Mouse (Mus musculus) embryo, embryonic 10.5 days (tissue): ENCODE measurements at regions not wholly inside any gene's neighbourhood (a gene's known extent, or its start where the extent isn't known, plus 50 kb on each side); places are given as distances from the start of the nearest gene placed in this dataset.

ENCODE experiments used
- DNase-seq: peaks from one replicate; pipeline ENCODE4 v3.0.0-alpha.2; 2015; ENCODE audit warnings: low spot score

DNA sequence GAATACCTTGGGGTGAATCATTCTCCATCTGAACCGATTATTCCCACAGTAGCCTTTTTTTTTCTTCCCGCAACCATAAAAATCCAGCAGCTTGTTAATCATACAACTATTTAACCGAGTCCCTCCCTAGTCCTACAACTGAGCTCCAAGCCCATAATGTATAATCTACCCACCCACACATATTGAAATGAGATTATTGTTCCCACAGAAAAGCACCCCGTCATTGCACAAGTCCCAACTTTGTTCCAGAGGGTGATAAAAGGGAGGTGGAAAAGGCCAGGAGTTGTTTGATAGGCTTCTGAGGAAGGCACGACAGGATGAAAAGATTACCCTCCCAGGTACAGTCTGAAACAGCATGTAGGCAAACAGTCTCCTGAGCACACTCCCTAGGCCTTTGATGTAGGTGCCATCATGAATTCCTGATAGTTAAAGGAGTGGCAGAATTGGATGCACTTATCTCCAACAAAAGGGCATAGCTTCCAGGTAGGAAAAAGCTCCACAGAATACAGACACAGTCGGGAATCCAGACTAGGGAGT is 583.6 kb upstream of the A1bg start:
- no peak for DNase-seq

DNA sequence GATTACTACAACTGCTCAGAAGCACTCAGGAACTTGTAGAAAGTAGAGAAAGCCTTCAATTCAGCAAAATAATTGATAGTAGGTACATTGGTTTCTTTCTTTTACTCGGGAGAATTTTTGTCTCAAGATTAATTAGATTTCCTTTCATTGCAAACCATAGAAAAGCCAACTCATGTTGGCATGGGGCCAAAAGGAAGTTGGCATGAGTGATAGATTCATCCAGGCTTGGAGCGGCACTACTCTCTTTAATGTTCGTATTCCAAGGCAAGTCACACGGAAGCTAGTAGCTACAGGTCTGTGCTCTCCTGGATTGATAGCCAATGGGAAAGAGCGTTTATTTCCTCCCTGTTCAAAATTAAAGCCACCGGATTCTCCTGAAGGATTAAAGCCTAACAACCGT is 580.6 kb upstream of the A1bg start:
- no peak for DNase-seq

DNA sequence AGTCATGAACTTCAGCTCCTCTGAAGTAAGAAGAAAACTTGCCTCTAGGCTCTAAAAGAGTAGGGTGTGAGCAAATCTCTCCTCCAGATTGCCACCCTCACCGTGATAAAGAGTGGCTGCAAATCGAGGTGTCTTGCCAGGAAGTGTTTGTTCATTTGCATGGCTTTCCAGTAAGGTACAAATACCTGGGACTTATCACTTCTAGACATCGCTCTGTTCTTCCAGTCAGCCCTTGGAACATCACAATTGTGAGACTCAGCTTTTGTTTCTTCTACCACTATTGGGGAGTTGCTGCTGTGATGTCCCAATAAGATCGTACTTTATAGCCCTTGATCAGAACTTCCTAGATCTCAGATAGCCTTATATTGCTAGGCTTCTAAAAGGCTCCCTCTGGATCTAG is 566.9 kb upstream of the A1bg start:
- DNase-seq: no peak

DNA sequence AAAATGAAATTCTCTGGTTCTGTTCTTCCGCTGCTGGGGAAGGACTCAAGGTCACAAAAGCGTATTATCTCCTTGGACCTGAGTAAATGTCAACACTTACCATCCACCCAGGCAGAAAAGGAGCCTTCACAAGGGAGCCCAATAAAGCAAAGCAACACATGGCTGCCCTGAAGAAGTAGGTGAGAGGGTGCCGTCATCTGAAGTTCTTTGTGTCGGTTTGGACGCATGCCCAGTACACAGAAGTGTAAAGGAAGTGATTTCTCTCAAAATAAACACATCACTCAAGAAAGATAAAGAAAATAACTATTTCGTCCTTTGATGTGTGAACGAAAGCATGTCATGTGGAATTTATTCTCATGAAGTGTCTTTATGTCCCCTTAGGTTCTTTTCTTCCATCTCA is 559.0 kb upstream of the A1bg start:
- no peak for DNase-seq

DNA sequence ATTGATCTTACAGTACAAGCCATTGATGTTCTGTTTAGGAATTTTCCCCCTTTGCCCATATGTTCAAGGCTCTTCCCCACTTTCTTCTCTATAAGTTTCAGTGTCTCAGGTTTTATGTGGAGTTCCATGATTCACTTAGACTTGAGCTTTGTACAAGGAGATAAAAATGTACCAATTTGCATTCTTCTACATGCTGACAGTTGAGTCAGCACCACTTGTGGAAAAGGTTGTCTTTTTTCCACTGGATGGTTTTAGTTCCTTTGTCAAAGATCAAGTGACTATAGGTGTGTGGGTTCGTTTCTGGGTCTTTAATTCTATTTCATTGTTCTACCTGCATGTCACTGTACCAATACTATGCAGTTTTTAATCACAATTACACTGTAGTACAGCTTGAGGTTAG is 551.1 kb upstream of the A1bg start:
- no peak for DNase-seq

DNA sequence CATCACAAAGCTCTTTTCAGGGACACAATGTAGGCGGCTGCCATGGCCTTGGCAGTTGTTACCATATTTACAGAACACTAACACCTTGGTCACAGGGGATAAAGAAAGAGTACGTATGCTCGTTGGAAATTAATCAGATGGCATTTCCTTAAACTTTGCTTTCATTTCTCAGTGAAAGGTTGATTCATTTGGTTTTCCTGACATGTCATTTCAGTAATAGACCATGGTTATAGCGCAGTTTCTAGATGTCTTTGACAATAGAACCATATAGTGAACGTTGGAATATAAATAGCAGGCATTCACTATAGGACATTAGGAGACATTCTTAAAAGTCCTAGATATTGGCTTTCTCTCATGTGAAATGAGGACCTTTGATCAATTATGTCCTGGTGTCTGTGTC is 532.2 kb upstream of the A1bg start:
- DNase-seq: no peak

DNA sequence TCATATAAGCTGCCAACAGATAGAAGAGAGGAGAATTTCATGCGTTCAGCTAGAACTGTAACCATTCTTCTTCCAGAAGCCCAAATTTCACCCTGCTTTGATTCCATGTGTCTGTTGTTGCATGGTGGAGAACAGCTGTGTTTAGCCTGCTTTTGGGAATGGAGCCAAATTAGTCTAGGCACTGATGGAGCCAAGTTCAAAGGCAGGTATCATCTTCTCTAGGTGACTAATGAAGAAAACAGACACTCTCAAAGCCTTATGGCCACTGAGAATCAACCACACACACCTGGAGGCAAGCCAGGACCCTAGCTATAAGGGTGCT is 531.5 kb upstream of the A1bg start:
- DNase-seq: no peak

DNA sequence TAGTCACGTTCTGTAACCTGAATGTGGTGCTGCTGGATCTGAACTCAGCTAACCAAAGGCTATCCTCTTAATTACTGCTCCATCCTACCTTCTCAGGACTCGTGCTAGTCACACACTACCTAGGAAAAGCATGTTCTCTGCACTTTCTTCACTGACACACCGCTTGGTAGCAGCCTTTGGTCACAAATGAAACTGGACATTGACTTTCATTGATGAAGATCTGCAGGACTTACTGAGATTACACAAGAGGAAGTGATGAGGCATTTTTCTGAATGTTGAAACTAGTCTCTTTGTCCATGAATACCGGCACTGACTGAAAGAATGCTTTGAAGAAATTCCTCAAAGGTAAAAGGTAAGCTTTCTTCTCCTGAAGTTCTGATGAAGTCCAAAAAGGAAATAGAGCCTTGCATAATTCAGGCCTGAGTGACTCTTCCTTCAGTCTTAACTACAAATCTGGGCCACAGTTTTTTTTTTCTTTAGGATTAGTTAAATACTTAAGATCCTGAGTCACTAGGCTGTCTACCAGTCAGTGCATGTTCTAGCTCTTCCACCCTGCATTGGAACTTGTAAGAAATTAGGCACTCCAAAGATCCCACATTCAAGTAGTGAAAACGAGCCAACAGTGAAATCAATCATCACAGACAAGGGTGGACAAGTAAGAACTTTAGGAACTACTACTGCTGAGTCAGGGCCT is 531.0 kb upstream of the A1bg start:
- no peak for DNase-seq

DNA sequence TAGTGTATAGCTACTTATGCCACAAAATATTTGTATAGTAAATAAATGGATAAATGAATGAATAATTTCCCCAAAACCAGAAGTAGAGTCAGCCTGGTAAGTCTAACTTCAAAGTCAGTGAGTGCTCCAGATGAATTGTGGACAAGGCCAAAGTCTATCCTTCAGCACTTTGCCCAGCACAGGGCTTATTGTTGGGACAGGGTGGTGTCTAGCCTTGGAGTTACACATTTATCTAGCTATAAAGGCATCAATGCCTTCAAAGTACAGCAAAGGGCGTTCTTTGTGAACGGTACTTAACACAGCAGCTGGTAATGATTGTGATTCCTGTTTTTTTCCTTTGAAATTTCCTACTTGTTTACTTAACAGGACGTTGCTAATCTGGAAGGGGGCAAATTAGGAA is 527.4 kb upstream of the A1bg start:
- peak; percentile 22 for DNase-seq

DNA sequence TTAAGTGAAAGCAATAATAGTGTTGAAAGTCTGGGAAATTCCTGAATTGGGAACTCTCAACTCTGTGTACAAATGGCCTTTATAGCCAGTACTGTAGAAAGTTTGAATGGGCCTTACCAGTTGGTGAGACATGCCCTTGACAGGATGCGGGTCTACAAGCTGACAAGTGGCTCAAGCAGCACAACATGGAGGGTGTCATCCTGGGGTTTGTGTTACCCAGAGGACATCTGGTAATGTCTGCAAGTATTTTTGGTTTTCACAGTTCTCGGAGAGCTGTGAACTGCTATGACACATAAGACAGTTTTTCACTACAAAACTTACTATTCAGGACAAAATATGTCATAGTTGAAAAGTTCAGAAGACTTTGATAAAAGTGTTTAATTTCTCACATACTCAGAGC is 525.7 kb upstream of the A1bg start:
- no peak for DNase-seq

DNA sequence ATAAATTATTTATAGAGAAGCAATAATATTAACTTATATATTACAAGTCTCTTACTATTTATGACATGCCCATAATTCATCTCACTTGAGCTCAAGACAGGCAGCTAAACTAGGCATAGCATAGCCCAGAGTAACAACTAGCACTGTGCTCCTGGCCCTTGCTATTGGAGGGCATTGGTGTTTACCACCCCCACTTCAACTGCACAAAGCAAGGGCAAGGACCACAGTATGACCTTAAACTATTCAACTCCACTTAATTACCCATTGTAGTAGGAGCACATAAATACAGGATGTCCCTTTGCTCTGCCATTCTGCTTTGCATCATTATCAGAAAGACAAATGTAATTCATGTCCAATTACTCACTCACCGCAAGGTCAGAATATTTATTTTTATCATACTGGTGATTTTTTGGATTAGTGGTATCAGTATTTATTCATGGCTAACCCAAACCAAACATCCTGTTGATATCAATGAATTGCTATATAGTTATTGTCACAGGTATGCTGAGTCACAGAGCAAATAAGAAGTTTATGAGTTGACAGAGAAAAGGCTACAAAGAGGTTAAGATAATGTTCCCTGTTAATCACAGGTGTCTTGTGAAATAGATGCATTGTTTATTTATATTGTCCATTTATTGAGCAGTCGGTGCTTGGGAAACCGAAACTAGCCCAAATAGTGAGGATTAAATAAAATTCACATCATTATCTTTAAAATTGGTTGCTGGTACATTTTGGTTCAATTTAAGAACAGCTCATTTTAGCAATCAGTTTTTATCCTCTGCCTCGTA is 523.4 kb upstream of the A1bg start:
- no peak for DNase-seq

DNA sequence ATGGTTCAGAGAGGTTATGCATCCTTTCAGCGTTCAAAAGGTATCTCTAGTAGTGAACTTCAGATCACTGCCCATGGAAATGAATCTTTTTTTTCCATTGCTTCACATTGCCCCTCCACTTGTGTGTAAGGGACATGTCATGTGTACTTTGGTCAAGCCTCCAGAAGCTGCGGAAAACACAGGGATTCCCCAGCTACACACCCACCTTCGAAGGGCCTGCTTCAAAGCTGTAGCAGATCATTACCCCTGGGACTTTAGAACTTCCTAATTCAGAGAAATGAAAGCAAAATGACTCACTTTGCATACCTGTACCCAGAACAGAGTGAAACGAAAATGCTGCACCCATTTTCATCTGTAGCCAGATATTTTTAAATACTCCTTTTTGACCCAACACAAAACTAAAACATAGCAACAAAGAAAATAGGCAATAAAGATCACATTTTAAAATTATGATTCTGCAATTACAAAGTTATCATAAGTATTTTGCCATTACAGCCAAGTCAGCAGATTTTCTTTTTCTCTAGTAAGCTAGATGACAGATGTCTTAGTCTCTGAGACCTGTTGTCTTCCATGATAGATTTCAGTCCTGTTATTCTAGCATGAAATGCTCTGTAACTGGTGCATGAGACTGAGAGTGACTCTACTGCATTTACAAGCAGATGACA is 519.1 kb upstream of the A1bg start:
- no peak for DNase-seq

DNA sequence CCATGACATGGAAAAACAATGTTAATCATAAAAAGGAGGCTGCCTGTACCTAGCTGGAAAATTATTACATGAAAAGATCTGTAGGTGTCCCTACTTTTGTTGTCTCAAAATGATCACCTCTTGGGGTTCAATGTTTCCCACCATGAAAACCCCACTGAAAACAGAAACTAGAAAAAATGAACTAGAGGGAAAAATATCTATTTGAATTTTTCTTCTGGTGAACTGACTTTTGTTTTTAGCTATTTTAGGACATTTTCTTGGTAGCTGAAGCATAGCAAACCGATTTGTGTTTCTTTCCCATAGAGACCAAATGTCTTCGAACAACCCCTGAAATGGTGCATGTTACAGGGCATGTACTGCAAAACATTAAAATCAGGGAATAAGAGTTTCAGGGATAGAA is 518.2 kb upstream of the A1bg start:
- no peak for DNase-seq

DNA sequence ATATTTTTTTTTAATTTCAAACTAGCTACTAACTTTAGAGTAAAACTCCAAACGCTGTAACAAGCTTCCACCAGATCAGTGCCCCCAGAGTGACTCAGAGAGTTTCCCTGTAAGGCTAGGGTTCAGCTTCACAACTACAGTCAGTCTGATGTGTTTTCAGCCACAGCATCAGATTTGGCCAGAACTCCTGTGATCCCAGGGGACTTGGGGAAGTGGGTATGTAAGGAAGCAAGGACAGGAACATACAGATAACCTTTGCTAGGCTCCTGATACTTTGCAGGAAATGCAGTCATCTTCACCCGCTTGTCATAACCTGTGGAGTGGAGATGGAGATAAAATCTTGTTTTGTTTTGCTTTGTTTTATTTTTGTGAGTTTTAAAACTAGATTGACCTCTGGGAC is 517.5 kb upstream of the A1bg start:
- DNase-seq: no peak

DNA sequence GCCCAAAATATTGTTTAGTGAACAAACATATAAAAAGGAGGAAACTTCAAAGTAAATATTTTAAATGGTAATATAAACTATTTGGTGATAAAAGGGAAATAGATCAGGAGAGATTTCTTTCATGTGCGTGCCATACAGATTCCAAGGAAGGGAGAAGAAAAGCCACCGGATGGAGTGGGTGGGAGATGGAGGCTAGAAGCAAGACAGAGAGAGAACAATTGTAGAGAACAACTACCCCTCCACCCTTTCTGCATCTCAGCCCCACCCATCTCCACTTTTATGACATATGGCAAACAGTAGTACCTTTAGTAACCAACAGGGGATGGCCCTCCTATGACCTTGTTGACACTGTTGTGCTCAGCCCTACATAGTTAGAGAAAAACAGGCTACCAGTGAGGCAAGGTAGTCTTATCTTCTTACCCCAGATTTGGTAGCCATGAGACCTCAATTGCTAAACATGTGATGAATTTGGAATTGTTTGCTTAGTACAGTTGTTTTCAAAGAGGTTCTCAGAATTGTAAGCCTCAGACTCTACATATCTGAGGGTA is 516.9 kb upstream of the A1bg start:
- no peak for DNase-seq

DNA sequence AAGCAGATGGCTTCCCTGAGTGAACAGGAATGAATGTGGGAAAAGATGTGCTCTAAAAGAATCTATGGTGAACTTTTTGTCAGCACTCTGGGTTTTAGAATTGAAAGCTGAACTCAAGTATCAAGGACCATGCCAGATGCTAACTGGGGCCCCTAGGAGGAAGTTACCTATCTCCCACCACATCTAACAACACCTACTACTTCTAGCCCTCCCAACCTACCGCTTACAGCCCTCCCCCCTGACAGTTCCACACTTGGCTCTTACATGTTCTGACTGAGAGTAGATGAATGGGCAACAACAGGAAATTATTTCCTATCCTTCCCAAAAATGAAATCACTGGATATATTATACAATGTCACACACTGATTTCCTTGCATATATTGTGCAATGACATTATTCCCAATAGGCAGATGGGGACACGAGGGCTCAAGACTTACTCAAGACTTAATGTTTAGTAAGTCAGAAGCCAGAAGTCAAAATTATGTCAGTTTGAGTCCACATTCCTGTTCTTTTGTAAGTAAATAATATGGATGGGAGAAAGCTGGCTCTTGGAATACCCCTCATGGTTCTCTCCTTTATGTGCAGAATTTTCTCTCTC is 506.1 kb upstream of the A1bg start:
- DNase-seq: no peak

DNA sequence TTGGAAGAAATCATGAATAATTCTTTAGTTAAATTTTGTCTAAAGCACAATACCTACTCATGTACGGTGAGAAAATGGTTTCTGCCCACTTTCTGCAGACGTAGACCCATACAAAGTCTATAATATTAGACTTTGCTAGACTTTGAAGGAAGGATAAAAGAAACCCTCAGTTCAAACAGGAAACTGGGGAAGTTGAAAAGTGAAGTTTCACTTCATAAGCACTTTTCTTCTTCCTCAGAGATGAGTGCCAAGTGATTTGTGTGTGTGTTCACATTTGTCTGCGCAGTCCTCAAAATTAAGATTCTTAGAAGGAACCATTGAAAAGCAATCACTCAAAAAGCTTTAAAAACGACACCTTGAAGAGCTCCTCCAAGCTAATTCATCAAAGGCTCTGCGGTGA is 500.2 kb upstream of the A1bg start:
- DNase-seq: no peak

DNA sequence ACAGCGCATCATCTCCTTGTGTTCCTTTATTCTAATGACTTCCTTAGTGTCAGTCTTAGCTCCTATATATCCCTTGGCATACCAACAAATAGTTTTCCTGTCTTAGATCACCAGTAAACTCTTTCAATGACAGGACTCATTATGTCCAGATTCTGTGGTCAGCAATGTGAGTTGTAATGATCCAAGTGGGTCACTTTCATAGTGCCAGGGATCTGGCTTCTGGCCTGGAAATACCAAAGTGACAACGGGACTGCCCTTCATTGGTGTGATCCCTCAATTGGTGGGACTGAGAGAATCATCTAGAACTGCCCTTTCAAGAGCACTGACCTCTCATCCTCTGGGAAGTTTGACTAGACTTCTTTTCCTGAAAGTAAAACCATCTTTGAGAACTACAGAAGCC is 494.7 kb upstream of the A1bg start:
- DNase-seq: no peak

DNA sequence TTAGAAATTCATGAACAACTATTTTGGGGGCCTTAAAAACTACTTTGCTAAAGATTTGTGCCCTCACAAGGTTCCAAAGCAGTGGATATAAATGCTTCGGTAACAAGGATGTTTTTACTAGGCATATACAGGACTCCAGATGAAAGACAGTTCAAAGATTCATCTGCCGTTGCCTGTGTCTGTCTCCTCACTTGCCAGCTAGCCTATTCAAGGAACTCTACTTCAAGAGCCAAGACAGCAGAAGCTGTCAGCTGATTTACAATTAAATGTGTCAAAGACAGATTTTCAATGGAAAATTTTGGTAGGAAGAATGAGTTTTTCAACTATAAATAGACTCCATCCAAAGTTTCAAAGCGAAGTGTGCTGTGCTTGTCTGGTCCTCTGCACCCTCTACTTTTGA is 494.0 kb upstream of the A1bg start:
- DNase-seq: no peak

DNA sequence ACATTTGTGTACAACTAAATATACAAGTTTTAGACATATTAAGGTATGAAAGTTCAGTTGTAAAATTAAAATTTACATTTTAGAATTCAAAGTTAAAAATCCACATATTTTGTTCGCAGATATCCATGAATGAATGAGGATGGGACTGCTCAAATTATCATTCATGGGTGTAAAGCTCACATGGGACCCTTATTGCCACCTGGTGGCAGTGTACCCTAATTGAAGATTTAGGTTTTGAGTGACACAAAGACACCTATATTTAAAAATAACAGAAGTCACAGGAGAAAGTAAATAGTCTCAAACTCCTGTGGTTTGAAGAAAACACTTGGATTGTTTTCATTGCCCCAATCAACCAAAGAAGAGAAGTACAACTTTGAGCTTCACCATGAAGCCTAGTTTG is 492.8 kb upstream of the A1bg start:
- DNase-seq: peak; percentile 9

DNA sequence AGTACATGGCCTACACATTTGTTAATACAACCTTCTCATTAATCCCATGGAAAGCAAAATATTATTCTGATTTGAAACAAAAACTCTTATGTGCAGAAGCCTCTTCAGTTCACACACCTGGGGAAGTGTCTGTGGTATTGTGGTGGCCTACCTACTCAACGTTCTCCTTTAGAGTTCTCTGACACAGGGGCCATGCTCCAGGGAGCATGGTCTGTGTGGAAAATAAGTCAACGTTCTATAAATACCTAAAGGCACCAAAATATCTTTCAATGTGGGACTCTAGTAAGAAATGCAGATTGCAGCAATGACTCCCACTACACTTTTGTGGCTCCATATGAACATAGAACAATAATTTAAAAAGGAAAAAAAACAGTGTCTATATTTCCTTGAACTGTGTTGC is 489.0 kb upstream of the A1bg start:
- DNase-seq: no peak

DNA sequence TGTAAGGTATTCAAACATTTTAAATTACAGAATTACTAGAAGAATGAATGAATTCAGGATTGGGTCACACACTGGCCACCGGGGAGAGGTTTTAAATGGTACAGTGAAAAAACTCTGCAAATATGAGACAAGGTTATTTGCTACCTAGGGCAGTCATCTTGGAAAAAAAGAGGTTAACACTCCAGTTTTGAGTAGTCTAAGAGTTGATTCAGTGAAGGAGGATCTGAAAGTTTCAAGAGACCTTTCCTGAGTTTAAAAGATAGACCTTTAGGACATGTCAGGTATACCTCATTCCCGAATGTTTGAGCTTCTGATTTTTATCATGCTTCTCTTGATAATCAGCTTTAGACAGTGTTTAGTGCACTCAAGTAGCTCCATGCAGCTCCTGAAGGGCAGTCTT is 488.0 kb upstream of the A1bg start:
- DNase-seq: no peak

DNA sequence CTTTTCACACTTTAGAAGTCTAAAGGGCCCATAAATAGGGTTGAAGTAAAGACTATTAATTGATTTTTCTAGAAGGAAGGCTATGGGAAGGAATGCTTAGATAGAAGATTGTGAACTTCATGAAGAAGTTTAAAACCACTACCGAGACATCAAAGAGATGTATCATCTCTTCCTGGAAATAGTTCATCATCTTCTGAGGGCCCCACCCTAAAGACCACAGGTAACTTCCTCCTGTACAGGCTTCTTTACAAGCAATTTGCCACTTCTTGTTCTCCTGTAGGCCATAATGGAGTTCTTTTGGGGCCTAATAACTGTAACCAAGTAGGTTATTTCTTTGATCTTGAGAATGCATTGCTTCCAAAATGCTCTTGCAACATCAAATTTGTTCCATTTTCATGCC is 485.8 kb upstream of the A1bg start:
- no peak for DNase-seq
